Mouse (Mus musculus) midbrain, embryonic 12.5 days (tissue): ENCODE results near the gene Bcam. TPM values are rescaled to one million over a fixed set of nuclear protein-coding genes. Genes with fewer than 3 reads are reported as not detected.

ENCODE experiments used
- ATAC-seq: fragments of 200-750 bp; cut with Nextera tagmentation; 2 replicates; pipeline ENCODE4 v1.8.0; 2017; ENCODE audit warnings: low read depth, moderate TSS enrichment, moderate library complexity; ENCODE audit not compliant: low FRiP score
- H3K27ac ChIP-seq: fragments of 300-500 bp; sonication (generic); replicated peaks from 2 replicates; pipeline ENCODE4 v1.5.1; 2016; ENCODE audit warnings: mild to moderate bottlenecking
- H3K27me3 ChIP-seq: fragments of 300-500 bp; sonication (generic); 2 replicates; pipeline ENCODE4 v1.6.1; 2016; ENCODE audit warnings: mild to moderate bottlenecking
- H3K36me3 ChIP-seq: fragments of 300-500 bp; sonication (generic); 2 replicates; pipeline ENCODE4 v1.6.1; 2016
- H3K4me1 ChIP-seq: fragments of 300-500 bp; sonication (generic); 2 replicates; pipeline ENCODE4 v1.6.1; 2016
- H3K4me2 ChIP-seq: fragments of 300-500 bp; sonication (generic); replicated peaks from 2 replicates; pipeline ENCODE4 v1.6.1; 2016; ENCODE audit warnings: mild to moderate bottlenecking, moderate library complexity
- H3K4me3 ChIP-seq: fragments of 300-500 bp; sonication (generic); 2 replicates; pipeline ENCODE4 v1.5.1; 2016; ENCODE audit warnings: mild to moderate bottlenecking
- H3K9ac ChIP-seq: fragments of 300-500 bp; sonication (generic); replicated peaks from 2 replicates; pipeline ENCODE4 v1.6.1; 2016; ENCODE audit warnings: mild to moderate bottlenecking, moderate library complexity
- H3K9me3 ChIP-seq: fragments of 300-500 bp; sonication (generic); 2 replicates; pipeline ENCODE4 v1.6.1; 2016; ENCODE audit warnings: mild to moderate bottlenecking
- WGBS: fragments of 180-500 bp; shearing (Covaris S2); methylation state at CpG from one replicate; pipeline ENCODE4 v1.1.7; 2016; 5-methylcytosine and 5-hydroxymethylcytosine counted together
- polyA plus RNA-seq: library from polyadenylated mRNA; unstranded; fragments of >200 nt; fragmentation: Nextera tagmentation; extraction: Ambion mirVana; gene quantifications from 2 replicates; pipeline ENCODE4 v1.2.1, GENCODE M21; 2016

The Bcam gene
- polyA plus RNA-seq, 1 experiment from 2014 or later, result 14.1 TPM

DNA sequence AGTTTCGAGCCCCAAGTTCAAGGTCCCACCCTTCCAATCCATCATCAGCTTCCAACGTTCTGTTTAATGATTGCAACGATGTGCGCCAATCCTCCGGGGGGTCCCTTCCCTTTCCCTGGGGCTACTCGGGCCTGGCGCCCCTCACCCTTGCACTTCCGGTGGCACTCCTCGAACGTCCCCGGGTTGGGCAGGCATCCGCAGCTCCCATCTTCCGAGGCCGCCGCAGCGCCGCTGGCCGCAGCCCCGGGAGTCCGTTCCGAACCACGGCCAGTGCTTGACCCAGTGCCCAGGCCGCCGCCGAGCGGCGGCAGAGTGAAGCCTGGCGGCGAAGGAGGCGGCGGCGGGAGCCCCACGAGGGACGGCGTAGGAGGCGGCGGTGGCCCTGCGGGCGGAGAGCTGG, 56.0 kb downstream of the Bcam start:
- Histone ChIP-seq H3K4me3 (peak overlapping the region; percentile 99), H3K4me2 (peak overlapping the region; percentile 99), H3K27ac (peak overlapping the region; percentile 68), H3K9ac (peak overlapping the region; percentile 95), H3K27me3 (no peaks in the 10 kb centered on the region), H3K9me3 (no peaks in the 10 kb centered on the region), H3K36me3 (peaks cover 44% of the 10 kb centered on the region), H3K4me1 (peaks cover 25% of the 10 kb centered on the region)
- no peak for ATAC-seq
- WGBS, result under 1% methylated on average over 39 of the region's 39 CpGs

GRCm38 (mm10) chr7:19713598-19713997, 57.2 kb downstream of the Bcam start:
- H3K4me2 ChIP-seq, result no peak overlapping the region
- H3K27me3 ChIP-seq, result no peaks in the 10 kb centered on the region
- H3K4me3 ChIP-seq, result 0 out of 2 replicates have a peak overlapping the region, but pooled peaks have one; percentile 6
- H3K9me3 ChIP-seq, result no peaks in the 10 kb centered on the region
- 88% methylated on average over 9 of the region's 9 CpGs for WGBS
- H3K9ac ChIP-seq, result 0 out of 2 replicates have a peak overlapping the region, but pooled peaks have one; percentile 2
- ATAC-seq, result no peak
- H3K36me3 ChIP-seq, result peaks cover 57% of the 10 kb centered on the region
- peaks cover 25% of the 10 kb centered on the region for H3K4me1 ChIP-seq
- no peak overlapping the region for H3K27ac ChIP-seq

DNA sequence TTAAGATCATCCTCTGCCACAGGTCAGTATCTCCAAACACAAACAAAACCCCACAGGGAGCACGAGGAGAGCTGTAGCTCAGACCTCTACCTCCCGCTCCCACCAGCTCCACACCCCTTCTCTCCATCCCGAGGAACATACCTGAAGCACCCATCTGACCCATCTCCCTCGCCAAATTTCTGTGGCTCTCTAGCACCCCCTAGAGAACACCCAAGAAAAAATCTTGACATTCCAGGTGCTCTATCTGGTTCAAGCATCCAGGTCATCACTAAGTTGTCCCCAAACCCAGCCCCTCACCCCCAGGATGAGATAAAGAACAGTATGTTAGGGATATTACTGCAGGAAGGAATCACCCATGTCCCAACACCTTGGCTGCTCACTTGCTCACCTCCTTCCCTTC, 57.6 kb downstream of the Bcam start:
- 57% methylated on average over 4 of the region's 4 CpGs for WGBS
- H3K4me3 ChIP-seq, result no peak overlapping the region
- peaks cover 59% of the 10 kb centered on the region for H3K36me3 ChIP-seq
- no peak overlapping the region for H3K4me2 ChIP-seq
- no peak overlapping the region for H3K27ac ChIP-seq
- H3K9me3 ChIP-seq, result no peaks in the 10 kb centered on the region
- no peaks in the 10 kb centered on the region for H3K27me3 ChIP-seq
- 0 out of 2 replicates have a peak overlapping the region, but pooled peaks have one; percentile 2 for H3K9ac ChIP-seq
- no peak for ATAC-seq
- peaks cover 25% of the 10 kb centered on the region for H3K4me1 ChIP-seq

DNA sequence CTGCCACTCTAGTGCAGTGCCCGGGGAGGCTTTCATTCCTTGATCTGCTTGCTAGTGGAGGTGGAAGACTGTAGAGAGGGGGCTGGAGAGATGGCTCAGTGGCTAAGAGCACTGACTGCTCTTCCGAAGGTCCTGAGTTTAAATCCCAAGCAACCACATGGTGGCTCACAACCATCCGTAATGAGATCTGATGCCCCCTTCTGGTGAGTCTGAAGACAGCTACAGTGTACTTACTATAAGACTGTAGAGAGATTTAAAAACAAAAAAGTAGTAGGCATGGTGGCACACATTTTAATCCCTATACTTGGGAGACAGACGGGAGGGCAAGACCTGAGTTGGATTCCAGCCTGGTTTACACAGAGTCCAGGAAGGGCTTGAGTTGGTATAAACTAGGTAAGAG, 58.4 kb downstream of the Bcam start:
- 76% methylated on average over 4 of the region's 4 CpGs for WGBS
- peaks cover 25% of the 10 kb centered on the region for H3K4me1 ChIP-seq
- ATAC-seq, result no peak
- peaks cover 64% of the 10 kb centered on the region for H3K36me3 ChIP-seq
- no peak overlapping the region for H3K4me3 ChIP-seq
- no peaks in the 10 kb centered on the region for H3K27me3 ChIP-seq
- no peak overlapping the region for H3K4me2 ChIP-seq
- H3K9me3 ChIP-seq, result no peaks in the 10 kb centered on the region
- H3K9ac ChIP-seq, result no peak overlapping the region
- H3K27ac ChIP-seq, result no peak overlapping the region

DNA sequence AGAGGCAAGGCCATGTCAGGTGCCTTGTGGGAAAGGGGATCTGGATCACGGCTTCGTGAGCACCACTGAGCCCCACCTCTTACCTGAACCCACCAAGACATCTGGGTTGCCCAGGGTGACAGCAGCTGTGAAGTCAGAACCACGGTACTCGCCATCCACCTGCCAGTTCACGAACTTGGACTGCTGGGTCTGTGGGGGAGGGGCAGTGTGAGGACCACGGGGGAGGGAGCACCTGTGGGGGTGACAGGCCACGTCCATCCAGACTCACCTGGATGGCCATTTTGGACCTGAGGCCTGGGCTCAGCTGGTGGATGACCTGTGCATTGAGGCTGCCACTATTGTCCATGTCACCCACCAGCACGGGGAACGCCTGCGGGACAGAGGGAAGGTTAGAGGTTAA, 60.2 kb downstream of the Bcam start:
- H3K9me3 ChIP-seq, result no peaks in the 10 kb centered on the region
- 93% methylated on average over 10 of the region's 10 CpGs for WGBS
- H3K27me3 ChIP-seq, result no peaks in the 10 kb centered on the region
- H3K27ac ChIP-seq, result no peak overlapping the region
- H3K4me1 ChIP-seq, result peaks cover 16% of the 10 kb centered on the region
- peaks cover 71% of the 10 kb centered on the region for H3K36me3 ChIP-seq
- H3K4me2 ChIP-seq, result no peak overlapping the region
- H3K4me3 ChIP-seq, result no peak overlapping the region
- H3K9ac ChIP-seq, result no peak overlapping the region
- no peak for ATAC-seq

Other genes with a start within 250 kb of the Bcam start
- gene Ppp1r37, start 207.9 kb downstream of the Bcam start, polyA plus RNA-seq, result 37.2 and 38.8 TPM in 2 replicates
- 0.14 and 0.27 TPM in 2 replicates for gene Zfp296, start 193.7 kb downstream of the Bcam start, polyA plus RNA-seq
- 129 and 132 TPM in 2 replicates for gene Gemin7, start 193.4 kb downstream of the Bcam start, polyA plus RNA-seq
- 71.7 and 74.3 TPM in 2 replicates for gene Clasrp, start 166.5 kb downstream of the Bcam start, polyA plus RNA-seq
- gene Relb, start 141.6 kb downstream of the Bcam start, polyA plus RNA-seq, result 4.2 and 4.9 TPM in 2 replicates
- gene Clptm1, start 106.0 kb downstream of the Bcam start, polyA plus RNA-seq, result 103 and 106 TPM in 2 replicates
- 0.45 TPM in 1 of 2 replicates, not detected in the other for gene Apoc2, start 93.1 kb downstream of the Bcam start, polyA plus RNA-seq
- gene Gm44805, start 89.6 kb downstream of the Bcam start, polyA plus RNA-seq, result not detected in 2 replicates
- gene Apoc4, start 89.5 kb downstream of the Bcam start, polyA plus RNA-seq, result 0.08 TPM in 1 of 2 replicates, not detected in the other
- 1.3 and 1.8 TPM in 2 replicates for gene Apoc1, start 78.4 kb downstream of the Bcam start, polyA plus RNA-seq
- 203 and 260 TPM in 2 replicates for gene Apoe, start 71.8 kb downstream of the Bcam start, polyA plus RNA-seq
- gene Tomm40, start 55.6 kb downstream of the Bcam start, polyA plus RNA-seq, result 148 and 152 TPM in 2 replicates
- 46.7 and 53.3 TPM in 2 replicates for gene Nectin2, start 20.5 kb downstream of the Bcam start, polyA plus RNA-seq
- 0.27 and 0.36 TPM in 2 replicates for gene Cblc, start 25.8 kb upstream of the Bcam start, polyA plus RNA-seq
- gene Bcl3, start 51.8 kb upstream of the Bcam start, polyA plus RNA-seq, result 0.52 and 0.64 TPM in 2 replicates
- gene Gm19345, start 81.0 kb upstream of the Bcam start, polyA plus RNA-seq, result 0.63 and 1.4 TPM in 2 replicates
- 0.17 TPM in 1 of 2 replicates, not detected in the other for gene Ceacam16, start 90.3 kb upstream of the Bcam start, polyA plus RNA-seq
- not detected in 2 replicates for gene Ceacam19, start 116.9 kb upstream of the Bcam start, polyA plus RNA-seq
- gene Pvr, start 150.1 kb upstream of the Bcam start, polyA plus RNA-seq, result 3.4 and 3.7 TPM in 2 replicates
- not detected in 2 replicates for gene Igsf23, start 179.7 kb upstream of the Bcam start, polyA plus RNA-seq
- not detected in 2 replicates for gene Ceacam20, start 194.4 kb upstream of the Bcam start, polyA plus RNA-seq
- not detected in 2 replicates for gene Nlrp9b, start 220.4 kb upstream of the Bcam start, polyA plus RNA-seq